Mouse (Mus musculus): ENCODE results near the gene Rbbp9. TPM values are rescaled to one million over a fixed set of nuclear protein-coding genes. Genes with fewer than 3 reads are reported as not detected.

Rbbp9 gene
- polyA plus RNA-seq, 1 experiment from 2014 or later = 49.4 TPM

Other genes with a start within 250 kb of the Rbbp9 start
- gene Ovol2, start 218.7 kb downstream of the Rbbp9 start, polyA plus RNA-seq (2015; fragmentation: Nextera tagmentation; extraction: Ambion mirVana) = 0.11 TPM in 1 of 2 replicates, not detected in the other
- 24.3 and 25.6 TPM in 2 replicates for gene Kat14, start 181.9 kb downstream of the Rbbp9 start, polyA plus RNA-seq (2015; fragmentation: Nextera tagmentation; extraction: Ambion mirVana)
- 1.4 TPM in 1 of 2 replicates, not detected in the other for gene Pet117, start 181.9 kb downstream of the Rbbp9 start, polyA plus RNA-seq (2015; fragmentation: Nextera tagmentation; extraction: Ambion mirVana)
- gene Dzank1, start 23.5 kb downstream of the Rbbp9 start, polyA plus RNA-seq (2015; fragmentation: Nextera tagmentation; extraction: Ambion mirVana) = 17.2 and 17.5 TPM in 2 replicates
- 22.5 and 23.2 TPM in 2 replicates for gene Polr3f, start 23.2 kb downstream of the Rbbp9 start, polyA plus RNA-seq (2015; fragmentation: Nextera tagmentation; extraction: Ambion mirVana)
- gene Sec23b, start 5.4 kb upstream of the Rbbp9 start, polyA plus RNA-seq (2015; fragmentation: Nextera tagmentation; extraction: Ambion mirVana) = 61.2 and 66.0 TPM in 2 replicates
- gene Smim26, start 43.2 kb upstream of the Rbbp9 start, polyA plus RNA-seq (2015; fragmentation: Nextera tagmentation; extraction: Ambion mirVana) = 62.7 and 82.4 TPM in 2 replicates
- 121 and 137 TPM in 2 replicates for gene Dtd1, start 49.0 kb upstream of the Rbbp9 start, polyA plus RNA-seq (2015; fragmentation: Nextera tagmentation; extraction: Ambion mirVana)